Mouse (Mus musculus): ENCODE results near the gene Gbp10. TPM values are rescaled to one million over a fixed set of nuclear protein-coding genes. Genes with fewer than 3 reads are reported as not detected.

Gene Gbp10
- total RNA-seq, 1 experiment, result 0.22 TPM

Other genes starting within 250 kb of the Gbp10 start
- 0.79 and 1.5 TPM in 2 replicates for gene Gbp9, start 100.0 kb downstream of the Gbp10 start, total RNA-seq (2012; rRNA removed)
- gene Gbp8, start 100.0 kb downstream of the Gbp10 start, total RNA-seq (2012; rRNA removed), result 0.16 and 0.22 TPM in 2 replicates
- 1.5 and 1.9 TPM in 2 replicates for gene Gbp4, start 99.9 kb downstream of the Gbp10 start, total RNA-seq (2012; rRNA removed)
- not detected in 2 replicates for gene Gm43302, start 54.2 kb upstream of the Gbp10 start, total RNA-seq (2012; rRNA removed)
- 0.11 TPM in 1 of 2 replicates, not detected in the other for gene Gbp6, start 54.2 kb upstream of the Gbp10 start, total RNA-seq (2012; rRNA removed)
- gene Lrrc8b, start 176.2 kb upstream of the Gbp10 start, total RNA-seq (2012; rRNA removed), result 3.4 and 4.1 TPM in 2 replicates

Measured in ES-E14 (cell line).